Mouse (Mus musculus) brain, embryonic 14.5 days (tissue): ENCODE data around the gene Orai1.

Experiments
- CTCF ChIP-seq: fragments of 200-500 bp; IDR thresholded peaks from 2 replicates; pipeline ENCODE4 v1.5.1; 2012; ENCODE audit warnings: inconsistent platforms, mild to moderate bottlenecking, moderate library complexity, borderline replicate concordance; ENCODE audit not compliant: insufficient read depth, insufficient read length; ENCODE audit errors: extremely low read depth
- POLR2A ChIP-seq: fragments of 200-500 bp; IDR thresholded peaks from 2 replicates; pipeline ENCODE4 v1.6.1; 2012; ENCODE audit warnings: mild to moderate bottlenecking, inconsistent platforms, borderline replicate concordance; ENCODE audit not compliant: poor library complexity, insufficient read depth, insufficient read length, severe bottlenecking; ENCODE audit errors: extremely low read depth

DNA sequence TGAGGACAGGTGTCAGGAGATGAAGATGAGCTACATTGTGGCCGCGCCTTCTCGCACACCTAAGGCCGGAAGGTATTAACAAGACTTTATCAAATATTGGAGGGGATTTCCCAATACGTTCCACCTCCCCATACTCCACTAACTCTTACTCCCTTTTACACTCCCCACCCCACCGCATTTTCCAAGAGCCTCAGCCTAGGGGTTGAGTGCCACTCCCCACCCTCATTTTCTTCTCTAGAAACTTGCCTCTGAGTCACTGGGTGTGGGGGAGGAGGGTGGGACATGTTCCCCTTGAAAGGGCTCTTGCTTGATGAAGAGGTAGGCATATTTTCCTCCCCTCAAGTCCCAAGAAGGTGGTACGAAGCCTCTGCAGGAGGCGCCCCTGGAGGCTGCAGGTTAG, 1.0 kb downstream of the Orai1 start:
- TF ChIP-seq CTCF (no peak), POLR2A (no peak)
